Mouse (Mus musculus): ENCODE results near the gene Mafg. TPM values are rescaled to one million over a fixed set of nuclear protein-coding genes. Genes with fewer than 3 reads are reported as not detected.

Mafg gene
- polyA plus RNA-seq, 1 experiment from 2014 or later = 29.9 TPM

DNA sequence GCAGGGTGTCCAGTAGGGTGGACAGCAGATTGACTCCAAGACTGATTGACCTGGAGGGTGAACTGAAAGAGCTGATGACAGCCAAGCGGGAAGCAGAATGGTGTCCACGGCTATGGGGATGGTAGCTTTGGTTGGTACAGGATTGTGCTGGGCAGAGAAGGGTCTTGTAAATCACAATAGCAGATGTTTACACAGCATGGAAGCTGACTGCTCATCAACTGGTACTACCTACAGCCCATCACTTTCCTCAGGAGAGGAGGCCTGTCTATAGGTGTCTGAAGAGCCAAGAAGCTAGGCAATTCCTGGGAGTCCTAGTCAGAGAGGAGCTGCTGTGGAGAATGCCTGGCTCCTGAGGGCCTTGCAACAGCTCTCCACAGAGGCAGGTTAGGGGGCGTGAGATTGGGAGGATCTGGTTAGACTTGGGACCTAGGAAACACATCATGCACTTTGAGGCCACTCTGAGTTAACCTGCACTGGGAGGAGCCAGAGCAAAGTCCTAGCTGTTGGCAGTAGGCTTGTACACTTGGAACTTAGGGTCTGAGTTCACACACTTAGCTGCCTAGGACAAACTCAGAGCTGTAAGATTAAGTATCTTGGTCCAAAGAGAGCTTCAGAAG lies 56.9 kb downstream of the Mafg start:
- H3K27ac ChIP-seq = no peak overlapping the region
- 83% methylated on average over 3 of the region's 3 CpGs for WGBS
- H3K36me3 ChIP-seq = peaks cover 36% of the 10 kb centered on the region
- no peak overlapping the region for H3K9ac ChIP-seq (replicated peaks)
- H3K4me2 ChIP-seq = no peak overlapping the region
- peaks cover 29% of the 10 kb centered on the region for H3K4me1 ChIP-seq (replicated peaks)
- no peak for ATAC-seq (ENCODE audit: insufficient number of reproducible peaks, insufficient read depth, low FRiP score, low TSS enrichment, low read depth)
- no peaks in the 10 kb centered on the region for H3K27me3 ChIP-seq
- H3K9me3 ChIP-seq = no peaks in the 10 kb centered on the region
- no peak overlapping the region for H3K4me3 ChIP-seq (replicated peaks)

DNA sequence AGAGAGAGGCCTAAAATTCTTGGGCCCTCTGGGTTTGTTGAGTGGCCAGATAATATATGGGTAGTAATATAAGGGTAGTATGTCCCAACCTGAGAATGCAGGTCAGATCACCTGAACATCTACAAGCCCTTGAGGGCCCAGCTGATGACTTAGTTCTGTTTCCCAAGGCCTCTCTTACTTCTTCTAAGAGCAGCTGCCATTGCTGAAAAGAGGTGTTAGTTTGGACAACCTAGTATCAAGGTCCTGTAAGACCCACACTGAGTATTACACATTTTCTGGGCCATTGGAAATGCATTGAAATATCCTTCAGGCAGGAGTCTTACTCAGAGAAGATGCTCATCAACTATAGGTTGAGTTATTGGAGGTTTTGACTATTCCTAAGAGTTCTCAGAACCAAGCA lies 57.5 kb downstream of the Mafg start:
- peaks cover 34% of the 10 kb centered on the region for H3K4me1 ChIP-seq (replicated peaks)
- H3K27me3 ChIP-seq = no peaks in the 10 kb centered on the region
- H3K9ac ChIP-seq (replicated peaks) = no peak overlapping the region
- peaks cover 41% of the 10 kb centered on the region for H3K36me3 ChIP-seq
- H3K4me2 ChIP-seq = no peak overlapping the region
- no peaks in the 10 kb centered on the region for H3K9me3 ChIP-seq
- no peak overlapping the region for H3K4me3 ChIP-seq (replicated peaks)
- no peak for ATAC-seq (ENCODE audit: insufficient number of reproducible peaks, insufficient read depth, low FRiP score, low TSS enrichment, low read depth)
- H3K27ac ChIP-seq = no peak overlapping the region

Small RNAs within 50 kb of the gene (microRNA-seq; reads per million reads assigned to microRNA genes)
- 2.1 reads per million for gene Mir6936

Other genes with a start within 250 kb of the Mafg start
- gene Nploc4, start 195.9 kb downstream of the Mafg start, polyA plus RNA-seq (2016; fragmentation: Nextera tagmentation; extraction: Ambion mirVana) = 49.8 and 56.0 TPM in 2 replicates
- gene Tspan10, start 191.0 kb downstream of the Mafg start, polyA plus RNA-seq (2016; fragmentation: Nextera tagmentation; extraction: Ambion mirVana) = not detected in 2 replicates
- gene Pde6g, start 180.1 kb downstream of the Mafg start, polyA plus RNA-seq (2016; fragmentation: Nextera tagmentation; extraction: Ambion mirVana) = 0.20 TPM in 1 of 2 replicates, not detected in the other
- 10.4 and 13.2 TPM in 2 replicates for gene Oxld1, start 175.5 kb downstream of the Mafg start, polyA plus RNA-seq (2016; fragmentation: Nextera tagmentation; extraction: Ambion mirVana)
- gene Ccdc137, start 175.5 kb downstream of the Mafg start, polyA plus RNA-seq (2016; fragmentation: Nextera tagmentation; extraction: Ambion mirVana) = 47.8 and 52.4 TPM in 2 replicates
- 58.5 and 58.9 TPM in 2 replicates for gene Arl16, start 166.0 kb downstream of the Mafg start, polyA plus RNA-seq (2016; fragmentation: Nextera tagmentation; extraction: Ambion mirVana)
- 135 and 139 TPM in 2 replicates for gene Mrpl12, start 149.0 kb downstream of the Mafg start, polyA plus RNA-seq (2016; fragmentation: Nextera tagmentation; extraction: Ambion mirVana)
- 54.6 and 59.8 TPM in 2 replicates for gene Slc25a10, start 141.8 kb downstream of the Mafg start, polyA plus RNA-seq (2016; fragmentation: Nextera tagmentation; extraction: Ambion mirVana)
- gene Gcgr, start 102.9 kb downstream of the Mafg start, polyA plus RNA-seq (2016; fragmentation: Nextera tagmentation; extraction: Ambion mirVana) = 3.8 and 4.0 TPM in 2 replicates
- gene Mcrip1, start 83.9 kb downstream of the Mafg start, polyA plus RNA-seq (2016; fragmentation: Nextera tagmentation; extraction: Ambion mirVana) = 221 and 229 TPM in 2 replicates
- not detected in 2 replicates for gene Ppp1r27, start 82.5 kb downstream of the Mafg start, polyA plus RNA-seq (2016; fragmentation: Nextera tagmentation; extraction: Ambion mirVana)
- gene P4hb, start 60.3 kb downstream of the Mafg start, polyA plus RNA-seq (2016; fragmentation: Nextera tagmentation; extraction: Ambion mirVana) = 620 and 631 TPM in 2 replicates
- gene Arhgdia, start 52.0 kb downstream of the Mafg start, polyA plus RNA-seq (2016; fragmentation: Nextera tagmentation; extraction: Ambion mirVana) = 484 and 518 TPM in 2 replicates
- gene Alyref, start 35.2 kb downstream of the Mafg start, polyA plus RNA-seq (2016; fragmentation: Nextera tagmentation; extraction: Ambion mirVana) = 671 and 778 TPM in 2 replicates
- 202 and 203 TPM in 2 replicates for gene Anapc11, start 35.2 kb downstream of the Mafg start, polyA plus RNA-seq (2016; fragmentation: Nextera tagmentation; extraction: Ambion mirVana)
- 0.65 and 0.95 TPM in 2 replicates for gene Npb, start 25.1 kb downstream of the Mafg start, polyA plus RNA-seq (2016; fragmentation: Nextera tagmentation; extraction: Ambion mirVana)
- 143 and 156 TPM in 2 replicates for gene Pcyt2, start 15.7 kb downstream of the Mafg start, polyA plus RNA-seq (2016; fragmentation: Nextera tagmentation; extraction: Ambion mirVana)
- gene Sirt7, start 8.4 kb downstream of the Mafg start, polyA plus RNA-seq (2016; fragmentation: Nextera tagmentation; extraction: Ambion mirVana) = 29.5 and 29.9 TPM in 2 replicates
- gene Pycr1, start 10.2 kb upstream of the Mafg start, polyA plus RNA-seq (2016; fragmentation: Nextera tagmentation; extraction: Ambion mirVana) = 29.9 and 34.3 TPM in 2 replicates
- gene Myadml2, start 14.6 kb upstream of the Mafg start, polyA plus RNA-seq (2016; fragmentation: Nextera tagmentation; extraction: Ambion mirVana) = 0.36 and 0.68 TPM in 2 replicates
- 8.8 and 12.6 TPM in 2 replicates for gene Notum, start 27.6 kb upstream of the Mafg start, polyA plus RNA-seq (2016; fragmentation: Nextera tagmentation; extraction: Ambion mirVana)
- 142 and 149 TPM in 2 replicates for gene Aspscr1, start 39.4 kb upstream of the Mafg start, polyA plus RNA-seq (2016; fragmentation: Nextera tagmentation; extraction: Ambion mirVana)
- gene Cenpx, start 80.1 kb upstream of the Mafg start, polyA plus RNA-seq (2016; fragmentation: Nextera tagmentation; extraction: Ambion mirVana) = 131 and 138 TPM in 2 replicates
- 77.9 and 78.4 TPM in 2 replicates for gene Lrrc45, start 80.3 kb upstream of the Mafg start, polyA plus RNA-seq (2016; fragmentation: Nextera tagmentation; extraction: Ambion mirVana)
- 48.5 and 51.2 TPM in 2 replicates for gene Rac3, start 87.9 kb upstream of the Mafg start, polyA plus RNA-seq (2016; fragmentation: Nextera tagmentation; extraction: Ambion mirVana)
- gene Dcxr, start 93.7 kb upstream of the Mafg start, polyA plus RNA-seq (2016; fragmentation: Nextera tagmentation; extraction: Ambion mirVana) = 14.8 and 17.8 TPM in 2 replicates
- gene Cbr2, start 98.5 kb upstream of the Mafg start, polyA plus RNA-seq (2016; fragmentation: Nextera tagmentation; extraction: Ambion mirVana) = 4.6 and 7.2 TPM in 2 replicates
- 6.4 and 8.4 TPM in 2 replicates for gene Hmga1b, start 129.2 kb upstream of the Mafg start, polyA plus RNA-seq (2016; fragmentation: Nextera tagmentation; extraction: Ambion mirVana)
- 36.2 and 42.1 TPM in 2 replicates for gene Rfng, start 150.6 kb upstream of the Mafg start, polyA plus RNA-seq (2016; fragmentation: Nextera tagmentation; extraction: Ambion mirVana)
- 233 and 242 TPM in 2 replicates for gene Gps1, start 150.7 kb upstream of the Mafg start, polyA plus RNA-seq (2016; fragmentation: Nextera tagmentation; extraction: Ambion mirVana)
- 73.4 and 77.6 TPM in 2 replicates for gene Dus1l, start 162.8 kb upstream of the Mafg start, polyA plus RNA-seq (2016; fragmentation: Nextera tagmentation; extraction: Ambion mirVana)
- 70.3 and 79.1 TPM in 2 replicates for gene Fasn, start 190.9 kb upstream of the Mafg start, polyA plus RNA-seq (2016; fragmentation: Nextera tagmentation; extraction: Ambion mirVana)

All from limb, embryonic 12.5 days (tissue).